In the genomic region with DNA sequence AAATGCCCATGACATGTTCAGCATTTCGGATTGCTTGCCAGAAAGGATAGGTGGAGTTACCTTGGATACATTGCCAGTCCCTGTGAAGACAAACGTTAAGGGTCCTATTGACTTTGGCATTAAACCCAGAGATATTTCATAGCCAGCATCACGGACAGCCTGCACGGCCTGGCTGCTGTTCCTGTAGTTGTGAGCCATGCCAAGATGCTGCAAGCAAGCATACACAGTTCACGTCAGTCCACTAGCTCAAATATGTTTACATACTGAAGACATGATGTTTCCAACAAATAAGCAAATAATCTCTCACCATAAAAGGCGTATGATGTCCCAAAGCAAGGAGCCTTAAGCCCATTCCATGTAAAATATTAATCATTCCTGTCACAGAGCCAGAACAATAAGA, we compare ENCODE assay signal across 17 mouse cellular contexts. TPM values are rescaled to one million over a fixed set of nuclear protein-coding genes. Genes with fewer than 3 reads are reported as not detected.
"Had no signal": no experiment of that assay in that cellular context is flagged by ENCODE, and none has a peak within 500 bp of the region (broad histone marks: within the 10 kb centered on the region; RNA-seq: fewer than 3 reads in every experiment).

No protein-coding gene starts in this region.

- H3K36me3 ChIP-seq: limb, embryonic 10.5 days; limb, embryonic 13.5 days; liver, embryonic 15.5 days; midbrain, embryonic 10.5 days had no signal

- H3K27me3 ChIP-seq: limb, embryonic 13.5 days; liver, embryonic 15.5 days; megakaryocyte, embryonic 14.5 days had no signal

- DNase-seq: kidney, adult 2 months; kidney, postnatal 25 days; layer of hippocampus, adult 9-11 months; liver; lung, postnatal 14 days; midbrain, embryonic 14.5 days; thymus, adult 18-20 months; thymus, postnatal 36 days had no signal

- H3K4me2 ChIP-seq: limb, embryonic 13.5 days; liver, embryonic 15.5 days had no signal

- H3K27ac ChIP-seq: kidney, postnatal 0 days; layer of hippocampus, adult 2 months; limb, embryonic 10.5 days; limb, embryonic 13.5 days; liver, embryonic 15.5 days; midbrain, embryonic 10.5 days had no signal

- H3K4me1 ChIP-seq: limb, embryonic 10.5 days; limb, embryonic 13.5 days; liver, embryonic 15.5 days; megakaryocyte, embryonic 14.5 days; midbrain, embryonic 10.5 days had no signal

- H3K9ac ChIP-seq: limb, embryonic 13.5 days; liver, embryonic 15.5 days had no signal

- H3K9me3 ChIP-seq: limb, embryonic 10.5 days; limb, embryonic 13.5 days; liver, embryonic 15.5 days; midbrain, embryonic 10.5 days had no signal

- H3K4me3 ChIP-seq: layer of hippocampus, adult 2 months; limb, embryonic 10.5 days; limb, embryonic 13.5 days; liver, embryonic 15.5 days; megakaryocyte, embryonic 14.5 days; midbrain, embryonic 10.5 days had no signal

- ATAC-seq: intestine, postnatal 0 days had no signal

RNA-seq across cellular contexts. Expression of a gene that starts 18.0 kb away (rescaled TPM):
- polyA plus RNA-seq: small intestine, adult 2 months had no signal
